Mouse (Mus musculus): ENCODE measurements around the gene Trappc3l. TPM values are rescaled to one million over a fixed set of nuclear protein-coding genes. Genes with fewer than 3 reads are reported as not detected.

The Trappc3l gene
- total and polyA plus RNA-seq, 2 experiments from 2014 or later, result not detected

DNA sequence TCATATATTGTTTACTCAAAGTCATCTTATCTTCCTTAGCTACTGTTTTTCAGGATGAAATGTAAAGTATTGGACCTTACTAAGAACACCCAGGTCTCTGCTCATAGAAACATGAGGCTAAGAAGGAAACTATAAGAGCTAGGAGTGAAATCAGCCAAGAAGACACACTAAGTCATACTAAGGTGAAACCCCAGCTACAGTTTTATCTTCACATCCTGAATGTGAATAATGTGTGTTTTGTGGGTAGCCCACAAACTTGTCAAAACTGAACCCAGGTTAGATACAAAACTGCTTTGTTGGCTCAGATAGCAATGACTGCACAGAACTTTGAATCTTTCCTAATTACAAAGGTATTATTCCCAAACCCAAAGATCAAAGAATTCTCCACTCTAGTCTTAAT is 80.4 kb downstream of the Trappc3l start:
- Histone ChIP-seq H3K4me3 (ENCODE audit: low read depth, low read length) (no peak overlapping the region), H3K4me2 (ENCODE audit: low read depth, low read length) (no peak overlapping the region), H3K27me3 (ENCODE audit: control insufficient read depth, insufficient read depth, low read length) (no peaks in the 10 kb centered on the region), H3K9ac (replicated peaks; ENCODE audit: low read depth, low read length) (no peak overlapping the region), H3K4me1 (ENCODE audit: control insufficient read depth, insufficient read depth) (no peaks in the 10 kb centered on the region), H3K36me3 (replicated peaks; ENCODE audit: control insufficient read depth, insufficient read depth, low read length) (no peaks in the 10 kb centered on the region), H3K27ac (ENCODE audit: low read depth) (no peak overlapping the region), H3K9me3 (replicated peaks; ENCODE audit: control insufficient read depth, low read length) (no peaks in the 10 kb centered on the region)
- no peak for DNase-seq (ENCODE audit: low spot score)
- no peak for ATAC-seq (ENCODE audit: insufficient read depth, low read depth)
- TF ChIP-seq CTCF (IDR thresholded peaks at IDR 0.05; ENCODE audit: low read depth) (no peak), EP300 (IDR thresholded peaks at IDR 0.05; ENCODE audit: low read depth) (no peak)

GRCm38 (mm10) chr10:34118421-34118820 is 81.0 kb downstream of the Trappc3l start:
- no peak for ATAC-seq (ENCODE audit: insufficient read depth, low read depth)
- 77% methylated on average over 2 of the region's 2 CpGs for whole genome bisulfite sequencing
- Histone ChIP-seq H3K27ac (ENCODE audit: low read depth) (no peak overlapping the region), H3K27me3 (ENCODE audit: control insufficient read depth, insufficient read depth, low read length) (no peaks in the 10 kb centered on the region), H3K9ac (replicated peaks; ENCODE audit: low read depth, low read length) (no peak overlapping the region), H3K4me1 (ENCODE audit: control insufficient read depth, insufficient read depth) (no peaks in the 10 kb centered on the region), H3K4me2 (ENCODE audit: low read depth, low read length) (no peak overlapping the region), H3K4me3 (ENCODE audit: low read depth, low read length) (no peak overlapping the region), H3K9me3 (replicated peaks; ENCODE audit: control insufficient read depth, low read length) (no peaks in the 10 kb centered on the region), H3K36me3 (replicated peaks; ENCODE audit: control insufficient read depth, insufficient read depth, low read length) (no peaks in the 10 kb centered on the region)
- no peak for TF ChIP-seq CTCF (IDR thresholded peaks at IDR 0.05; ENCODE audit: low read depth)
- TF ChIP-seq EP300 (IDR thresholded peaks at IDR 0.05; ENCODE audit: low read depth), result no peak
- no peak for DNase-seq (ENCODE audit: low spot score)

DNA sequence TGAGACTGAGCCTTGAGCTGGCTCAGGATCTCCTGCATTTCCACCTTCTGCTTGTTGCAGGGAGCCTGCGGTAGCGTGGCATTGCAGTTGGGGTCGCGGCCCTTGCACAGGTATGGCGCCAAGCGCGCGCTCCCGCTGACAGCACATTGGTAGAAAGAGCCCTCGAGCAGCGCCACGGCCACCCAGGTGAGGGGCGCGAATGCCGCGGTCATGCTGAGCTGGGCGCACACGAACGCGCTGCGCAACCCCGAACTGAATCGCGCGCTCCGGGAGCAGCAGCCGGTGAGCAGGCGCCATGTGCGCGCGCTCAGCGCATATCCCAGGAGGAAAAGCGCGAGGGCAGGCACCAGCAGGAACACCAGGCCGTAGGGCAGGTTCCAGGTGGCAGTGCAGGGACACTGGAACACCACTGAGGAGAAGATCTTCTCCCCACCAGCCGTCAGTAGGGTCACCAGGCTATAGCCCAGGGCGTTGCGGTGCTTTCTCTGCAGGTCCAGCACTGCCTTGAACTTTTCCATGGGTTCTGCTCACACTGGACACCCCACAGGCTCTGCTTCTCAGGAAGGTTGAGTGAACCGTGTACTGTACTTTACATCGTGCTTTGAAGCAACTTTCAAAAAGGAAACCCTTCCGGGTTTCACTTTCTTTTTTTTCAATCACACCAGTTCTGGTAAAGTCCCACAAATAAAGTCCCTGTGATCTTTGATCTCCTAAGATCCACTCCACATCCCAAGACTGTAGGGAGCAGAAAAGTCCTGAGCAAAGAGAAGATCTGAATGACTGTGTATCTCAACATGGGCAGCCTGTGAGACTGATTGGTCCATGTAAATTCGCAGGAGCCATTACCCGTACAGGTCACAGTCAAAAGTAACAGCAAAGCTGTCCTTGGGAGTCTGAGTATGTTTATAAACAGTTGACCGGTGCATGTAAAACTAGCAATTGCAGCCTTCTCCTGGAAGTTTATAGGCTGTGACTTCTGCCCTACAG is 90.3 kb downstream of the Trappc3l start, which contains the start of gene Calhm6:
Gene Calhm6 (minus strand): TSS at position 593 of the 987 bp plus-strand sequence.
- TF ChIP-seq EP300 (IDR thresholded peaks at IDR 0.05; ENCODE audit: low read depth) (no peak), CTCF (IDR thresholded peaks at IDR 0.05; ENCODE audit: low read depth) (no peak)
- DNase-seq (ENCODE audit: low spot score) (no peak), ATAC-seq (ENCODE audit: insufficient read depth, low read depth) (peak; percentile 44)
- Histone ChIP-seq H3K27ac (ENCODE audit: low read depth) (no peak within 1 kb of the TSS), H3K4me1 (ENCODE audit: control insufficient read depth, insufficient read depth) (0 out of 2 replicates have a peak, but pooled peaks cover 7% of the 10 kb centered on the region), H3K4me3 (ENCODE audit: low read depth, low read length) (peak within 1 kb of the TSS; percentile 56), H3K9me3 (replicated peaks; ENCODE audit: control insufficient read depth, low read length) (no peaks in the 10 kb centered on the region), H3K4me2 (ENCODE audit: low read depth, low read length) (peak within 1 kb of the TSS; percentile 81), H3K36me3 (replicated peaks; ENCODE audit: control insufficient read depth, insufficient read depth, low read length) (no peaks in the 10 kb centered on the region), H3K27me3 (ENCODE audit: control insufficient read depth, insufficient read depth, low read length) (no peaks in the 10 kb centered on the region), H3K9ac (replicated peaks; ENCODE audit: low read depth, low read length) (peak within 1 kb of the TSS; percentile 42; the same call in 1 of the 2 replicates)
- WGBS, result 15% methylated on average over 44 of the region's 44 CpGs

- H3K9ac ChIP-seq (replicated peaks; ENCODE audit: low read depth, low read length), result no peak overlapping the region
- no peaks in the 10 kb centered on the region for H3K27me3 ChIP-seq (ENCODE audit: control insufficient read depth, insufficient read depth, low read length)
- H3K4me3 ChIP-seq (ENCODE audit: low read depth, low read length), result no peak overlapping the region
- 75% methylated on average over 6 of the region's 6 CpGs for WGBS
- 0 out of 2 replicates have a peak, but pooled peaks cover 7% of the 10 kb centered on the region for H3K4me1 ChIP-seq (ENCODE audit: control insufficient read depth, insufficient read depth)
- no peaks in the 10 kb centered on the region for H3K36me3 ChIP-seq (replicated peaks; ENCODE audit: control insufficient read depth, insufficient read depth, low read length)
- no peak overlapping the region for H3K27ac ChIP-seq (ENCODE audit: low read depth)
- ATAC-seq (ENCODE audit: insufficient read depth, low read depth), result no peak
- DNase-seq (ENCODE audit: low spot score), result no peak
- TF ChIP-seq CTCF (IDR thresholded peaks at IDR 0.05; ENCODE audit: low read depth) (no peak), EP300 (IDR thresholded peaks at IDR 0.05; ENCODE audit: low read depth) (no peak)
- no peaks in the 10 kb centered on the region for H3K9me3 ChIP-seq (replicated peaks; ENCODE audit: control insufficient read depth, low read length)
- no peak overlapping the region for H3K4me2 ChIP-seq (ENCODE audit: low read depth, low read length)
Observed at GRCm38 (mm10) chr10:34128391-34128790, 91.0 kb downstream of the Trappc3l start.

- Histone ChIP-seq H3K27ac (ENCODE audit: low read depth) (no peak overlapping the region), H3K4me1 (ENCODE audit: control insufficient read depth, insufficient read depth) (0 out of 2 replicates have a peak, but pooled peaks cover 7% of the 10 kb centered on the region), H3K9ac (replicated peaks; ENCODE audit: low read depth, low read length) (no peak overlapping the region), H3K36me3 (replicated peaks; ENCODE audit: control insufficient read depth, insufficient read depth, low read length) (no peaks in the 10 kb centered on the region), H3K4me2 (ENCODE audit: low read depth, low read length) (no peak overlapping the region), H3K9me3 (replicated peaks; ENCODE audit: control insufficient read depth, low read length) (no peaks in the 10 kb centered on the region), H3K4me3 (ENCODE audit: low read depth, low read length) (no peak overlapping the region), H3K27me3 (ENCODE audit: control insufficient read depth, insufficient read depth, low read length) (no peaks in the 10 kb centered on the region)
- WGBS, result 68% methylated on average over 2 of the region's 2 CpGs
- DNase-seq (ENCODE audit: low spot score), result no peak
- TF ChIP-seq EP300 (IDR thresholded peaks at IDR 0.05; ENCODE audit: low read depth) (no peak), CTCF (IDR thresholded peaks at IDR 0.05; ENCODE audit: low read depth) (no peak)
- ATAC-seq (ENCODE audit: insufficient read depth, low read depth), result no peak
Observed at GRCm38 (mm10) chr10:34131356-34131755, 94.0 kb downstream of the Trappc3l start.

All from heart, postnatal 0 days (tissue).